Comparison of ENCODE assay signal across 17 mouse cellular contexts in the genomic region with DNA sequence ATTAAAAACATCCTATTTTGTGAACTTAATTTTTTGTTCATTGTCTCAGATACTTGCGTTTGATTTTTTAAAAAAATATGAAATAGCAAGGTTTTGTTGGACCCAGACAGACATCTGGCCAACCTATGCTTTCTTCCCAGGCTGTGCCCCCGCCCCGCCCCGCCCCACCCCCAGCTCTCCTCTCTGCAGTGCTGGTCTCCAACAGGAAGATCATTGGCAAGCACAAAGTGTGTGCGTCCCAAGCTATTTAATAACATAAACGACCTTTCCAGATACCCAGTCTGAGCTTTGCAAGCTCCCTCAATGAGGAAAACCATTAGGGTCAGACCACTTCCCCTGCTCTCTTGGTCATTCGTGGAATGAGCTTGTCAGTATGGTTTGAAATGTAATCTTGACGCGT.
"Had no signal": no experiment of that assay in that cellular context is flagged by ENCODE, and none has a peak within 500 bp of the region (broad histone marks: within the 10 kb centered on the region; RNA-seq: fewer than 3 reads in every experiment).

No protein-coding gene starts in this region.

- H3K4me3 ChIP-seq: liver, embryonic 13.5 days; liver, embryonic 15.5 days; lung, embryonic 15.5 days; megakaryocyte, embryonic 14.5 days; midbrain, embryonic 13.5 days; midbrain, embryonic 15.5 days; neural tube, embryonic 12.5 days; stomach, embryonic 15.5 days had no signal

- H3K9ac ChIP-seq: liver, embryonic 13.5 days; liver, embryonic 15.5 days; liver, postnatal 0 days; lung, embryonic 15.5 days; midbrain, embryonic 13.5 days; midbrain, embryonic 15.5 days; neural tube, embryonic 12.5 days; stomach, embryonic 15.5 days had no signal

- H3K9me3 ChIP-seq: liver, embryonic 13.5 days; liver, embryonic 15.5 days; lung, embryonic 15.5 days; megakaryocyte, embryonic 14.5 days; midbrain, embryonic 13.5 days; midbrain, embryonic 15.5 days; neural tube, embryonic 12.5 days; stomach, embryonic 15.5 days had no signal

- H3K27ac ChIP-seq: liver, embryonic 13.5 days; liver, embryonic 15.5 days; lung, embryonic 15.5 days; macrophage; midbrain, embryonic 13.5 days; midbrain, embryonic 15.5 days; neural tube, embryonic 12.5 days; stomach, embryonic 15.5 days; stomach, postnatal 0 days had no signal

- H3K4me2 ChIP-seq: liver, embryonic 11.5 days; liver, embryonic 13.5 days; liver, embryonic 15.5 days; lung, embryonic 15.5 days; midbrain, embryonic 11.5 days; midbrain, embryonic 13.5 days; midbrain, embryonic 15.5 days; neural tube, embryonic 12.5 days; stomach, embryonic 15.5 days had no signal

- DNase-seq: liver, embryonic 13.5 days; liver, postnatal 0 days; right cerebral cortex, postnatal 14 days; thymus, adult 2 months; thymus, postnatal 25 days; thymus, postnatal 4 days had no signal

- ATAC-seq: liver, postnatal 0 days; midbrain, embryonic 13.5 days; midbrain, embryonic 15.5 days had no signal

- H3K27me3 ChIP-seq: liver, embryonic 13.5 days; liver, embryonic 15.5 days; lung, embryonic 15.5 days; megakaryocyte, embryonic 14.5 days; midbrain, embryonic 13.5 days; midbrain, embryonic 15.5 days; neural tube, embryonic 12.5 days; stomach, embryonic 15.5 days had no signal

- H3K36me3 ChIP-seq: liver, embryonic 13.5 days; liver, embryonic 15.5 days; lung, embryonic 15.5 days; midbrain, embryonic 13.5 days; midbrain, embryonic 15.5 days; neural tube, embryonic 12.5 days; stomach, embryonic 15.5 days had no signal

- H3K4me1 ChIP-seq: liver, embryonic 13.5 days; liver, embryonic 15.5 days; lung, embryonic 15.5 days; midbrain, embryonic 13.5 days; midbrain, embryonic 15.5 days; neural tube, embryonic 12.5 days; stomach, embryonic 15.5 days had no signal
